Mouse (Mus musculus) T-helper 2 cell (primary cell): ENCODE measurements around the gene Olfr1513.
"Not testable (repeated sequence)": the region's sequence is repeated elsewhere in the genome, so short reads cannot be mapped to it uniquely, and the experiment has no call there.

ENCODE experiments used
- in situ Hi-C: fragments of 300-600 bp; cut with MboI, MseI; formaldehyde crosslinking; loops from one replicate; pipeline ENCODE4 v1.15.1; 2025; ENCODE audit warnings: high pct_unique_total_duplicates

Olfr1513 gene

DNA sequence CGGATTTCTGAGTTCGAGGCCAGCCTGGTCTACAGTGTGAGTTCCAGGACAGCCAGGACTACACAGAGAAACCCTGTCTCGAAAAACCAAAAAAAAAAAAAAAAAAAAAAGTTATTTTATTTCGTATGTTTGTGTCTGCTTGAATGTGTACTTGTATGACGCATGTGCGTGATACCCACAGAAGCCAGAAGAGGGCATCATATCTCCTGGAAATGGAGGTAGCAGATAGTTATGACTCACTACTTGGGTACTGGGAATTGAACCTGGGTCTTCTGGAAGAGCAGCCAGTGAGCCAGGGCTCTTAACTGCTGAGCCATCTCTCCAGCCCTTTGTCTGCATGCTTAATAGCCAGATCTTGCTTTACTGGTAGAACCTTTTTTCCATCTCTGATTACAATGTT, 45.9 kb downstream of the Olfr1513 start:
- in situ Hi-C loops, result not testable (repeated sequence)

DNA sequence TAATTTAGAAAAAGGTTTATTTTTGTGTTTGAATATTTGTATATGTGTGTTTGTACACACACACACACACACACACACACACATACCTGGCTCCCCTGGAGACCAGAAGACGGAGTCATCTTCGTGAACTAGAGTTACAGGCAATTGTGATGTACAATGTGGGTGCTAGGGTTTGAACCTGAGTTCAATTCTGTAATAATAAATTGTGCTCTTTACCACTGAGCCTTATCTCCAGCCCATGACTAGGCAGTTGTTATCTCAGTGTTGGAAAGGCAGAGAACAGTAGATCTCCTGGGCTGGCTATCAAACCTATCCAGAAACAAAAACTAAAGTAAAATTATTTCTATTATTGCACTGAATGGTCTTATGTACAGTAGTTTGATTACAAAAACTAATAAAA, 50.1 kb downstream of the Olfr1513 start:
- in situ Hi-C loops, result no loop called here

DNA sequence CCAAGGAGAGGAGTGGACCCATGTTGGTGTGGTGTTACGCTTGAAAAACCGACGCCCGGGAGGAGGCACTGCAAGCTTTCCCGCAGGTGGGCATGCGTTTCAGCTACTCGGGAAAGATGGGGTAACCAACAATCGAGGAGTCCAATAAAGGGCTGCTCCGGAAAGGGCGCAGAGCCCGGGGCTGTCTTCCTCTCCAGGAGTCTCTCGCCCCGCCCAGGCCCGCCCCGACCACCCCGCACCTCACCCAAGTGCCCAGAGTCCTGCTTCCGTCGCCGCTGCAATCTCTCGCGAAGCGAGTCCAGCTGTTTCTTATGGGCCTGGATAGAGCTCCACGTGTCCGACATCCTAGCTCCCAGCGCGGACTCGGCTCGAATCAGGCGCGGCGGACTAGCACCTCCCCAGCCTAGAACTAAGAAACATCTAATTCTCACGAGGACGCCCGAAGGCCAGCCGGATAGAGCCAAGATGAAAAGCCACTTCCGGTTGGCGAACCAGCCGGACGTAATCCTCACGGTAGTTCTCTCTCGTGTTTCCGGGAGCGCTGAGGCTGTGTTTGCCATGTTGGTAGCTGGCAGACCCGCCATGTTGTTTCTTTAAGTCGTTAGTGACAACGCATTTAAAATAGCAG, 51.5 kb downstream of the Olfr1513 start, which contains the start of gene Mettl3:
TSS of gene Mettl3 (minus strand) at position 485 of the 628 bp plus-strand sequence.
- in situ Hi-C loops, result no loop called here

DNA sequence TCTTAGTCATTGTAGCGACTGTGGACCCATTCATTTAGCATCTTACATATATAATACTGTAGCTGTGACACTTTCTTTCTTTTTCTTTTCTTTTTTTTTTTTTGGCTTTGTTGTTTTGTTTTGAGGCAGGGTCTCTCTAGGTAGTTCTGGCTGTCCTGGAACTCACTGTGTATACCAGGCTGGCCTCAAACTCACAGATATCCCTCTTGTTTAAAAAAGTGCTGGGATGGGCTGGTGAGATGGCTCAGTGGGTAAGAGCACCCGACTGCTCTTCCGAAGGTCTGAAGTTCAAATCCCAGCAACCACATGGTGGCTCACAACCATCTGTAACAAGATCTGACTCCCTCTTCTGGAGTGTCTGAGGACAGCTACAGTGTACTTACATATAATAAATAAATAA, 52.7 kb downstream of the Olfr1513 start:
- in situ Hi-C loops, result not testable (repeated sequence)
